Mouse (Mus musculus) lung, postnatal 0 days (tissue): Measurements from ENCODE around the gene Ewsr1.

ENCODE experiments used
- CTCF ChIP-seq: IDR thresholded peaks from 2 replicates; pipeline ENCODE4 v1.5.1; 2016; ENCODE audit warnings: antibody characterized with exemption, mild to moderate bottlenecking
- EP300 ChIP-seq: IDR thresholded peaks from 2 replicates; pipeline ENCODE4 v1.6.1; 2016; ENCODE audit warnings: antibody characterized with exemption, mild to moderate bottlenecking, control low read depth

- TF ChIP-seq EP300 (no peak), CTCF (no peak)
Measured at GRCm38 (mm10) chr11:5057064-5057463, 42.0 kb downstream of the Ewsr1 start.
